Mouse (Mus musculus) adrenal gland, adult 2 months (tissue): ENCODE measurements around the gene Tssk2. TPM values are rescaled to one million over a fixed set of nuclear protein-coding genes. Genes with fewer than 3 reads are reported as not detected.

Experiments
- DNase-seq: peaks from one replicate; pipeline ENCODE4 v3.0.0; 2021
- polyA plus RNA-seq: library from polyadenylated mRNA; depleted of rRNA; stranded (reverse); fragments of >200 nt; gene quantifications from 2 replicates; pipeline ENCODE4 v1.2.3, GENCODE M21; 2012; rRNA removed
- total RNA-seq, 2 experiments: library from RNA; stranded (reverse); gene quantifications; 2 replicates each; pipeline ENCODE4 v1.2.3; 2021

The Tssk2 gene
- total and polyA plus RNA-seq, 3 experiments: not detected

GRCm38 (mm10) chr16:17949421-17949877 lies 51.0 kb downstream of the Tssk2 start:
- DNase-seq: no peak

Other genes with a start within 250 kb of the Tssk2 start
- 10 to 100 TPM; 53.9 to 65.4 TPM for gene Med15, start 165.7 kb upstream of the Tssk2 start, total RNA-seq
- gene Med15, start 165.7 kb upstream of the Tssk2 start, polyA plus RNA-seq: 138 and 157 TPM in 2 replicates
- gene Klhl22, start 139.0 kb upstream of the Tssk2 start, total RNA-seq: 10 to 100 TPM; 45.5 to 49.8 TPM
- gene Klhl22, start 139.0 kb upstream of the Tssk2 start, polyA plus RNA-seq: 55.3 and 68.2 TPM in 2 replicates
- 10 to 100 TPM in 1 of 2 experiments, 1 to 10 TPM in 1; 8.4 to 15.9 TPM for gene Scarf2, start 101.4 kb upstream of the Tssk2 start, total RNA-seq
- gene Scarf2, start 101.4 kb upstream of the Tssk2 start, polyA plus RNA-seq: 61.7 and 75.1 TPM in 2 replicates
- gene B830017H08Rik, start 65.5 kb upstream of the Tssk2 start, total RNA-seq: not detected
- gene B830017H08Rik, start 65.5 kb upstream of the Tssk2 start, polyA plus RNA-seq: not detected in 2 replicates
- gene Car15, start 60.3 kb upstream of the Tssk2 start, total RNA-seq: 1 to 10 TPM; 1.7 to 3.8 TPM
- gene Car15, start 60.3 kb upstream of the Tssk2 start, polyA plus RNA-seq: 5.1 and 5.5 TPM in 2 replicates
- gene Gm20518, start 7.0 kb upstream of the Tssk2 start, total RNA-seq: under 1 TPM in 1 of 2 experiments, not detected in 1; 0.09 TPM
- 0.58 and 0.67 TPM in 2 replicates for gene Gm20518, start 7.0 kb upstream of the Tssk2 start, polyA plus RNA-seq
- not detected for gene Tssk1, start 4.4 kb upstream of the Tssk2 start, total RNA-seq
- gene Tssk1, start 4.4 kb upstream of the Tssk2 start, polyA plus RNA-seq: 0.03 TPM in 1 of 2 replicates, not detected in the other
- gene Dgcr2, start 75 bp upstream of the Tssk2 start, total RNA-seq: 10 to 100 TPM; 62.1 to 68.1 TPM
- gene Dgcr2, start 75 bp upstream of the Tssk2 start, polyA plus RNA-seq: 139 and 166 TPM in 2 replicates
- 10 to 100 TPM; 14.1 to 15.5 TPM for gene Ess2, start 12.7 kb downstream of the Tssk2 start, total RNA-seq
- gene Ess2, start 12.7 kb downstream of the Tssk2 start, polyA plus RNA-seq: 19.5 and 22.6 TPM in 2 replicates
- not detected for gene Gsc2, start 16.4 kb downstream of the Tssk2 start, total RNA-seq
- not detected in 2 replicates for gene Gsc2, start 16.4 kb downstream of the Tssk2 start, polyA plus RNA-seq
- gene Slc25a1, start 29.6 kb downstream of the Tssk2 start, total RNA-seq: 100 to 1,000 TPM; 215 to 471 TPM
- 601 and 791 TPM in 2 replicates for gene Slc25a1, start 29.6 kb downstream of the Tssk2 start, polyA plus RNA-seq
- not detected for gene Vpreb2, start 81.8 kb downstream of the Tssk2 start, total RNA-seq
- not detected in 2 replicates for gene Vpreb2, start 81.8 kb downstream of the Tssk2 start, polyA plus RNA-seq
- 10 to 100 TPM; 71.3 to 75.7 TPM for gene Dgcr6, start 154.2 kb downstream of the Tssk2 start, total RNA-seq
- gene Dgcr6, start 154.2 kb downstream of the Tssk2 start, polyA plus RNA-seq: 127 and 132 TPM in 2 replicates
- gene Prodh, start 191.6 kb downstream of the Tssk2 start, total RNA-seq: 10 to 100 TPM; 30.2 to 46.7 TPM
- 68.7 and 99.1 TPM in 2 replicates for gene Prodh, start 191.6 kb downstream of the Tssk2 start, polyA plus RNA-seq
- gene Rtn4r, start 229.0 kb downstream of the Tssk2 start, total RNA-seq: under 1 TPM; 0.14 to 0.23 TPM
- 0.58 and 0.90 TPM in 2 replicates for gene Rtn4r, start 229.0 kb downstream of the Tssk2 start, polyA plus RNA-seq